Mouse (Mus musculus) embryonic fibroblast, embryonic 13.5 days (primary cell): ENCODE data around the gene Nom1.

Experiments
- CTCF ChIP-seq: IDR thresholded peaks from 2 replicates; pipeline ENCODE4 v1.5.1; 2011; ENCODE audit warnings: mild to moderate bottlenecking, control low read depth, low read length, moderate library complexity, borderline replicate concordance; ENCODE audit not compliant: insufficient read depth
- POLR2A ChIP-seq: IDR thresholded peaks from 2 replicates; pipeline ENCODE4 v1.6.1; 2011; ENCODE audit warnings: low read depth, mild to moderate bottlenecking, control low read depth, low read length, moderate library complexity

DNA sequence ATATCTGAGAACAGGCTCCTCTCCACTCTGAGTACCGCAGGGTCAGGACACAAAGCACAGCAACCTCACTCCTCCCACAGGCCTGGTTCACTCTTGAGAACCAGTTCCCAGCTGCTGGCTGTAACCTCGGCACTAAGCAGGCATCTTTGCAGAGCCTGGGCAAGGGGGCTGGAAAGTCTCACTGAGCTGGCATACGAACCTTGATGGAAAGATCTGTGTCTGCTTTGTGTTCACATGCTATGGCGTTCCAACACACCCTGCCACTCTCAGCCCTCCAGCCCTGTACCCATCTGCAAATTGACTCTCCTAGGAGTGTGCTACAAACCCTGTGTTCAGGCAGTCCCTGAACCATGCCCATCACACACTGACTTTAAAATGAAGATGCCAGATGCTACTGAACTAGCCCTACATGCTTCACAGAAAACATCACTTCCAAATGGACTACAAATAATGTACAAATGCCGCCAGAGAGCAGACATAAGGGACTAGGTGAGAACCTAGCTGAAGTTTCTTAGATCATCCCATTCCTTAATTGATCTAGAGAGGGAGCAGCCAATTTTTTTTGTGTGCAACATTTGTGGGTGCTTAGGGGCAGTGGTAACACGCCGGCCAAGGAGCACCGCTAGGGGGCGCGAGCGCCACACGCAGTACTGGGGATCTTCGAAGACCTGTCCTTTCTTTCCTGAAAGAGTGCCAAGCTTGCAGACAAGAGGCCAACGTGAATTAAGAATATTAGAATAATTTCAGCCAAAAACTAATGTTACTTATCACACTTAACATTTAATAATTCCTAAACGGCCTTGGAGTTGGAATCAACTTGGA is 45.3 kb upstream of the Nom1 start:
- TF ChIP-seq POLR2A (no peak), CTCF (peak; percentile 79)
